Mouse (Mus musculus): ENCODE measurements around the gene Ccnj.

GRCm38 (mm10) chr19:40805176-40805737 lies 25.8 kb upstream of the Ccnj start:
- no peak for TF ChIP-seq MYOD1 (IDR thresholded peaks at IDR 0.05; ENCODE audit: control insufficient read depth in 1 of 3, insufficient read length in 2 of 3, low read depth in 2 of 3)
- TF ChIP-seq POLR2A (IDR thresholded peaks at IDR 0.05; ENCODE audit: insufficient read length, low read depth): no peak
- no peak for TF ChIP-seq POLR2AphosphoS2 (IDR thresholded peaks at IDR 0.05; ENCODE audit: insufficient read length, low read depth)
- no peak for TF ChIP-seq USF1 (IDR thresholded peaks at IDR 0.05; ENCODE audit: low read depth)
- no peak for TF ChIP-seq REST (IDR thresholded peaks at IDR 0.05; ENCODE audit: insufficient read depth, insufficient read length)

Measured in myocyte (in vitro differentiated cells).